Mouse (Mus musculus): Measurements from ENCODE around the gene Necap2.

DNA sequence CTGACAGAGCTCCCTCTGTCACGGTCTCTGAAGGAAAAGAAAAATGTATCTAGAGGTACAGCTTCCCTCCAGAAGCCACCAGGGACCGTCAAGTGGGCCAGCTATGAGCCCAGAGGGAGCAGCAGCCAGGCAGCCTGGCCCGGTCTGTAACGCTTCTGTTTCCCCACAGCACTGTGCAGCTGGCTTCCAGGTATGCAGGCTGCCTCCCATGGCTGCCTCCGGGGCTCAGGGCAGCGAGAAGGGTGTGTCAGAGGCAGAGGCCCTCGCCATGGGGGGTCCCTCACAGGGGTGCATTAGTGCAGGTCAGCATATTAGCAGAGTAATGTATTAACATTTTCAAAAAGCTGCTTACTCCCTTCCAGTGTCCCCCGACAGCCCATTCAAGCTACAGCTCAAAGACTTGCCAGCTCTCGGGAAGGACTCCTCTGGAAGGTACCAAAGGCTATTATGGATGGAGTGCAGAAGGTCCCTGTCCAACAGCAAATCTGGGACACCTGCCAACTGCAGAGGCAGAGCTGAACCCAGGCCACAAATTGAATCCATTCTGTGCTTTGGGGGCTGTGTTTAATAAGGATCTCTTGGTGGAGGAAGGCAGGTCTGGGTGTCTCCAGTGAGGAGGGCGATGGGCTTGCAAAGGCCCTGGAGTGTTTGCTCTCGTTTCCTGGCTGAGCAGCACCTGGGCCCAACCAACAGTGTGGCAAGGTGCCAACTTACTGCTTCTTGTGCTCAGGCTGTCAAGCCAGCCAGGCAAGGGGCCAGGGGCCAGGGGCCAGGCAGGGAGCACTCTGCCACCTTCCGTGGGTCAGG is 11.2 kb downstream of the Necap2 start:
- TF ChIP-seq POLR2A (IDR thresholded peaks at IDR 0.05; ENCODE audit: control insufficient read depth, low read depth, low read length), result no peak
- no peak for TF ChIP-seq CTCF (IDR thresholded peaks at IDR 0.05; ENCODE audit: control insufficient read depth, insufficient read depth, insufficient replicate concordance, low read depth, low read length)
